Mouse (Mus musculus) forebrain, embryonic 11.5 days (tissue): ENCODE measurements around the gene Palm2. TPM values are rescaled to one million over a fixed set of nuclear protein-coding genes. Genes with fewer than 3 reads are reported as not detected.

Experiments
- ATAC-seq: fragments of 200-750 bp; cut with Nextera tagmentation; replicated peaks from 2 replicates; pipeline ENCODE4 v1.8.0; 2017; ENCODE audit warnings: moderate TSS enrichment; ENCODE audit not compliant: low FRiP score
- DNase-seq: peaks from one replicate; pipeline ENCODE4 v3.0.0-alpha.2; 2017; ENCODE audit warnings: low spot score
- H3K27ac ChIP-seq: fragments of 300-500 bp; sonication (generic); 2 replicates; pipeline ENCODE4 v1.5.1; 2014; ENCODE audit warnings: low read depth, low read length
- H3K27me3 ChIP-seq: fragments of 300-500 bp; sonication (generic); 2 replicates; pipeline ENCODE4 v1.6.1; 2014; ENCODE audit warnings: mild to moderate bottlenecking, low read length, mixed read lengths; ENCODE audit not compliant: control insufficient read depth, insufficient read depth
- H3K36me3 ChIP-seq: fragments of 300-500 bp; sonication (generic); 2 replicates; pipeline ENCODE4 v1.6.1; 2014; ENCODE audit warnings: mild to moderate bottlenecking, low read length, moderate library complexity, mixed read lengths; ENCODE audit not compliant: control insufficient read depth, insufficient read depth
- H3K4me1 ChIP-seq: fragments of 300-500 bp; sonication (generic); replicated peaks from 2 replicates; pipeline ENCODE4 v1.6.1; 2014; ENCODE audit warnings: low read length, mixed read lengths; ENCODE audit not compliant: control insufficient read depth, insufficient read depth
- H3K4me2 ChIP-seq: fragments of 300-500 bp; sonication (generic); 2 replicates; pipeline ENCODE4 v1.6.1; 2014; ENCODE audit warnings: low read depth, mild to moderate bottlenecking, low read length, moderate library complexity, mixed read lengths; ENCODE audit not compliant: severe bottlenecking
- H3K4me3 ChIP-seq: fragments of 300-500 bp; sonication (generic); 2 replicates; pipeline ENCODE4 v1.5.1; 2014; ENCODE audit warnings: low read depth, low read length
- H3K9ac ChIP-seq: fragments of 300-500 bp; sonication (generic); 2 replicates; pipeline ENCODE4 v1.6.1; 2014; ENCODE audit warnings: low read length
- H3K9me3 ChIP-seq: fragments of 300-500 bp; sonication (generic); 2 replicates; pipeline ENCODE4 v1.6.1; 2016; ENCODE audit warnings: low read length, mixed read lengths; ENCODE audit not compliant: control insufficient read depth
- WGBS: fragments of 180-500 bp; shearing (Covaris S2); extraction: QIAGEN DNeasy Blood & Tissue Kit; methylation state at CpG from one replicate; pipeline ENCODE4 v1.1.7; 2014; 5-methylcytosine and 5-hydroxymethylcytosine counted together
- polyA plus RNA-seq: library from polyadenylated mRNA; unstranded; fragments of >200 nt; fragmentation: Nextera tagmentation; extraction: Ambion mirVana; gene quantifications from 2 replicates; pipeline ENCODE4 v1.2.1, GENCODE M21; 2014

Gene Palm2
- polyA plus RNA-seq, 1 experiment from 2014 or later: 3.5 TPM

GRCm38 (mm10) chr4:57678991-57679457, 245.0 kb downstream of the Palm2 start:
- Histone ChIP-seq H3K9me3 (no peaks in the 10 kb centered on the region), H3K4me1 (peaks cover 3% of the 10 kb centered on the region; the same call in 1 of the 2 replicates), H3K4me3 (no peak overlapping the region), H3K36me3 (no peaks in the 10 kb centered on the region), H3K9ac (no peak overlapping the region), H3K4me2 (no peak overlapping the region), H3K27ac (no peak overlapping the region), H3K27me3 (no peaks in the 10 kb centered on the region)
- ATAC-seq (no peak), DNase-seq (no peak)
- 87% methylated on average over 9 of the region's 9 CpGs for WGBS

GRCm38 (mm10) chr4:57680186-57680585, 246.1 kb downstream of the Palm2 start:
- DNase-seq: no peak
- 72% methylated on average over 12 of the region's 12 CpGs for WGBS

GRCm38 (mm10) chr4:57681511-57681910, 247.5 kb downstream of the Palm2 start:
- no peak overlapping the region for H3K4me2 ChIP-seq
- WGBS: 70% methylated on average over 12 of the region's 12 CpGs
- H3K4me3 ChIP-seq: no peak overlapping the region
- ATAC-seq (no peak), DNase-seq (no peak)
- H3K27ac ChIP-seq: no peak overlapping the region
- no peak overlapping the region for H3K9ac ChIP-seq
- H3K4me1 ChIP-seq: no peaks in the 10 kb centered on the region
- no peaks in the 10 kb centered on the region for H3K36me3 ChIP-seq
- no peaks in the 10 kb centered on the region for H3K9me3 ChIP-seq
- no peaks in the 10 kb centered on the region for H3K27me3 ChIP-seq

More at GRCm38 (mm10) chr4:57680186-57680585, 246.1 kb downstream of the Palm2 start:
- H3K4me2 ChIP-seq: no peak overlapping the region
- H3K27ac ChIP-seq: no peak overlapping the region
- H3K9ac ChIP-seq: no peak overlapping the region
- no peaks in the 10 kb centered on the region for H3K27me3 ChIP-seq
- ATAC-seq: no peak
- no peaks in the 10 kb centered on the region for H3K36me3 ChIP-seq
- H3K4me1 ChIP-seq: peaks cover 2% of the 10 kb centered on the region; the same call in 1 of the 2 replicates
- no peaks in the 10 kb centered on the region for H3K9me3 ChIP-seq
- H3K4me3 ChIP-seq: no peak overlapping the region

- H3K9me3 ChIP-seq: no peaks in the 10 kb centered on the region
- H3K4me2 ChIP-seq: no peak overlapping the region
- WGBS: 95% methylated on average over 2 of the region's 2 CpGs
- H3K27ac ChIP-seq: no peak overlapping the region
- H3K4me1 ChIP-seq: no peaks in the 10 kb centered on the region
- DNase-seq (no peak), ATAC-seq (no peak)
- no peaks in the 10 kb centered on the region for H3K27me3 ChIP-seq
- H3K36me3 ChIP-seq: no peaks in the 10 kb centered on the region
- no peak overlapping the region for H3K4me3 ChIP-seq
- no peak overlapping the region for H3K9ac ChIP-seq
Observed at GRCm38 (mm10) chr4:57682341-57682740, 248.3 kb downstream of the Palm2 start.

GRCm38 (mm10) chr4:57682944-57683343, 248.9 kb downstream of the Palm2 start:
- Histone ChIP-seq H3K27me3 (no peaks in the 10 kb centered on the region), H3K27ac (no peak overlapping the region), H3K9ac (no peak overlapping the region), H3K36me3 (no peaks in the 10 kb centered on the region), H3K4me1 (no peaks in the 10 kb centered on the region), H3K4me2 (no peak overlapping the region), H3K4me3 (no peak overlapping the region), H3K9me3 (no peaks in the 10 kb centered on the region)
- DNase-seq (no peak), ATAC-seq (no peak)
- WGBS: 87% methylated on average over 11 of the region's 11 CpGs

- 84% methylated on average over 12 of the region's 12 CpGs for WGBS
- H3K9ac ChIP-seq: no peak overlapping the region
- no peak overlapping the region for H3K4me2 ChIP-seq
- H3K4me3 ChIP-seq: no peak overlapping the region
- DNase-seq (no peak), ATAC-seq (no peak)
- 0 out of 2 replicates have a peak, but pooled peaks cover 3% of the 10 kb centered on the region for H3K4me1 ChIP-seq
- H3K27me3 ChIP-seq: no peaks in the 10 kb centered on the region
- no peaks in the 10 kb centered on the region for H3K9me3 ChIP-seq
- H3K36me3 ChIP-seq: no peaks in the 10 kb centered on the region
- H3K27ac ChIP-seq: no peak overlapping the region
Observed at GRCm38 (mm10) chr4:57684676-57685215, 250.7 kb downstream of the Palm2 start.

- Histone ChIP-seq H3K9ac (no peak overlapping the region), H3K9me3 (no peaks in the 10 kb centered on the region), H3K36me3 (no peaks in the 10 kb centered on the region), H3K27ac (no peak overlapping the region), H3K4me2 (no peak overlapping the region), H3K4me1 (0 out of 2 replicates have a peak, but pooled peaks cover 3% of the 10 kb centered on the region), H3K27me3 (no peaks in the 10 kb centered on the region), H3K4me3 (no peak overlapping the region)
- no peak for ATAC-seq
- 74% methylated on average over 3 of the region's 3 CpGs for WGBS
- no peak for DNase-seq
Observed at GRCm38 (mm10) chr4:57686736-57687135, 252.7 kb downstream of the Palm2 start.

- 87% methylated on average over 3 of the region's 3 CpGs for WGBS
Observed at GRCm38 (mm10) chr4:57687583-57687982, 253.5 kb downstream of the Palm2 start.

GRCm38 (mm10) chr4:57688131-57688530, 254.1 kb downstream of the Palm2 start:
- no peaks in the 10 kb centered on the region for H3K27me3 ChIP-seq
- WGBS: 82% methylated on average over 9 of the region's 9 CpGs
- DNase-seq: no peak

More at GRCm38 (mm10) chr4:57687583-57687982, 253.5 kb downstream of the Palm2 start:
- H3K4me2 ChIP-seq: no peak overlapping the region
- ATAC-seq: no peak
- DNase-seq: no peak
- H3K27ac ChIP-seq: no peak overlapping the region
- no peak overlapping the region for H3K9ac ChIP-seq
- H3K4me1 ChIP-seq: 0 out of 2 replicates have a peak, but pooled peaks cover 3% of the 10 kb centered on the region
- H3K9me3 ChIP-seq: no peaks in the 10 kb centered on the region
- H3K27me3 ChIP-seq: no peaks in the 10 kb centered on the region
- H3K36me3 ChIP-seq: no peaks in the 10 kb centered on the region
- no peak overlapping the region for H3K4me3 ChIP-seq

More at GRCm38 (mm10) chr4:57688131-57688530, 254.1 kb downstream of the Palm2 start:
- Histone ChIP-seq H3K4me3 (no peak overlapping the region), H3K36me3 (no peaks in the 10 kb centered on the region), H3K4me2 (no peak overlapping the region), H3K4me1 (0 out of 2 replicates have a peak, but pooled peaks cover 3% of the 10 kb centered on the region), H3K27ac (no peak overlapping the region), H3K9me3 (no peaks in the 10 kb centered on the region), H3K9ac (no peak overlapping the region)
- ATAC-seq: no peak
